Mouse (Mus musculus): ENCODE measurements around the gene Ttc9. TPM values are rescaled to one million over a fixed set of nuclear protein-coding genes. Genes with fewer than 3 reads are reported as not detected.

Ttc9 gene
- total RNA-seq, 1 experiment = 2.4 TPM

DNA sequence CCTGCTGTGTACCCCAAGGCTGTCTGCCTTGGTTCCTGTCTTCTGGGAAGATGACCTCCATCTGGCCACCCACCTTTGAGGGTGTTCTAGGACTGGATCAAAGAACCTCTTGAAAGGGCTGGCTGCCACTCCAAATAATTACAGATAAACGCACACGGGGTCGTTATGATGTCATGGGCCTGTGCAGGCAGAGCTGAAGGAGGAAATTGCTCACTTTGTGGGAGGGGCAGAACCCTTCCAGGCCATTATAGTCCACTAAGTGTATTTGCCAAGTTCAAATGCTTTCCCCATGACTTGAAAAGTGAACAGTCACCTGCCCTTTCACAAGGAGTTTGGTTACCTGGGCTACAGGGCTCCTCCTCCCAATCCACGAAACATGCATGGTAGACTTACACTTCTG lies 67.0 kb downstream of the Ttc9 start:
- H3K36me3 ChIP-seq (ENCODE audit: control insufficient read depth, insufficient read depth, low read length, poor library complexity, severe bottlenecking) = no peaks in the 10 kb centered on the region
- no peak for DNase-seq (ENCODE audit: low read depth, low spot score)
- H3K4me3 ChIP-seq (ENCODE audit: insufficient read depth in 1 of 2, low read depth in 1 of 2, low read length in 2 of 2, poor library complexity in 1 of 2, severe bottlenecking in 1 of 2) = no peak overlapping the region
- H3K9me3 ChIP-seq (ENCODE audit: control insufficient read depth, insufficient read depth, low read depth, low read length) = no peaks in the 10 kb centered on the region
- TF ChIP-seq HCFC1 (IDR thresholded peaks at IDR 0.05; ENCODE audit: borderline replicate concordance, insufficient read depth, low read length) (no peak), ZC3H11A (IDR thresholded peaks at IDR 0.05; ENCODE audit: borderline replicate concordance, low read depth, low read length) (no peak), ZNF384 (IDR thresholded peaks at IDR 0.05; ENCODE audit: low read depth, low read length) (no peak), CHD2 (IDR thresholded peaks at IDR 0.05; ENCODE audit: low read depth, low read length) (no peak)
- in situ Hi-C loops (cut with MboI; ENCODE audit: low sequenced_read_pairs in 2 of 2, unreplicated experiment in 2 of 2) = no loop called here
- no peak overlapping the region for H3K9ac ChIP-seq (ENCODE audit: insufficient read depth, low read depth, low read length, poor library complexity, severe bottlenecking)
- no peak overlapping the region for H3K27ac ChIP-seq (ENCODE audit: insufficient read depth, low read depth, low read length, poor library complexity, severe bottlenecking)
- no peaks in the 10 kb centered on the region for H3K4me1 ChIP-seq (ENCODE audit: control insufficient read depth in 2 of 2, insufficient read depth in 2 of 2, low read length in 2 of 2, poor library complexity in 1 of 2)

DNA sequence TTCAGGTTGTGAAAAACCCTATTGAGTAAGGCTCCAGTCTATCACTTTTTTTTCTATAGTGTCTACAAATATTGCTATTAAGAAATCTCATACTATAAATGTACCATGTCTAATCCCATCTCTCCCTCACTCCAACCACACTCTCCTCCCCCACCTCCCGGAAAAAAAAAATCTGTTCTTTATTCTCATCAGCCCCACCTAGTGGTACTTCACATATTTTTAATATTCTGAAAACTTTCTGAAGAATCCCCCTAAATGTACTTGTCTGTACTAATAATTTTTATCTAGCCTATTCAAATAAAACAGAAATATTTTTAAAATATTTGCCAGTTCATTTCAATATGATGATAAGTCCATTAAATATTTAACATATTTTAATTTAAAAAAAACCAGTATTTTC lies 71.9 kb downstream of the Ttc9 start:
- in situ Hi-C loops (cut with MboI; ENCODE audit: low sequenced_read_pairs in 2 of 2, unreplicated experiment in 2 of 2) = no loop called here
- TF ChIP-seq CHD2 (IDR thresholded peaks at IDR 0.05; ENCODE audit: low read depth, low read length) = no peak
- TF ChIP-seq ZNF384 (IDR thresholded peaks at IDR 0.05; ENCODE audit: low read depth, low read length) = peak; percentile 90
- TF ChIP-seq HCFC1 (IDR thresholded peaks at IDR 0.05; ENCODE audit: borderline replicate concordance, insufficient read depth, low read length) = no peak

DNA sequence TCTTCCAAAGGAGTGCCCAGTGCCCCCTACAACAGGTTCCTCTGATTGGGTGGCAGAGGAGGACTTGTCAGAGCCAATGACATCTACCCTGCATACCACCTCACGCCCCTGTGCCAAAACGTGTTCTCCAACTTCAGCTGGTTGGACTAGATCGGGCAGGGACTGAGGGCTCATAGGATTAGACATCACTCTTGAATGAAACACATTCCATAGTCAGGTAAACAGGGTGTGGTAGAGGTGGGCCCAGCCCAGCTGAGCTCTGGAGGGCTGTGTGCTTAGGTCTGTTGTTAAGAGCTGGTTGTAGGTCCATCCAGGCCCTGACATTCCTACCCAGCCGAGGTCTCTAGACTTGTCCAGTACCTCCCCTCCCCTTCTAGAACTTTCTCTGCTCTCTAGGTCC lies 81.6 kb downstream of the Ttc9 start:
- no peak overlapping the region for H3K27ac ChIP-seq (ENCODE audit: insufficient read depth, low read depth, low read length, poor library complexity, severe bottlenecking)
- H3K9ac ChIP-seq (ENCODE audit: insufficient read depth, low read depth, low read length, poor library complexity, severe bottlenecking) = no peak overlapping the region

More for the DNA sequence above, 71.9 kb downstream of the Ttc9 start:
- no peak overlapping the region for H3K9ac ChIP-seq (ENCODE audit: insufficient read depth, low read depth, low read length, poor library complexity, severe bottlenecking)
- no peaks in the 10 kb centered on the region for H3K36me3 ChIP-seq (ENCODE audit: control insufficient read depth, insufficient read depth, low read length, poor library complexity, severe bottlenecking)
- no peaks in the 10 kb centered on the region for H3K4me1 ChIP-seq (ENCODE audit: control insufficient read depth in 2 of 2, insufficient read depth in 2 of 2, low read length in 2 of 2, poor library complexity in 1 of 2)
- H3K27ac ChIP-seq (ENCODE audit: insufficient read depth, low read depth, low read length, poor library complexity, severe bottlenecking) = no peak overlapping the region
- H3K9me3 ChIP-seq (ENCODE audit: control insufficient read depth, insufficient read depth, low read depth, low read length) = no peaks in the 10 kb centered on the region
- H3K4me3 ChIP-seq (ENCODE audit: insufficient read depth in 1 of 2, low read depth in 1 of 2, low read length in 2 of 2, poor library complexity in 1 of 2, severe bottlenecking in 1 of 2) = no peak overlapping the region
- DNase-seq (ENCODE audit: low read depth, low spot score) = no peak

More for the DNA sequence above, 81.6 kb downstream of the Ttc9 start:
- H3K36me3 ChIP-seq (ENCODE audit: control insufficient read depth, insufficient read depth, low read length, poor library complexity, severe bottlenecking) = no peaks in the 10 kb centered on the region
- H3K4me3 ChIP-seq (ENCODE audit: insufficient read depth in 1 of 2, low read depth in 1 of 2, low read length in 2 of 2, poor library complexity in 1 of 2, severe bottlenecking in 1 of 2) = no peak overlapping the region
- TF ChIP-seq ZNF384 (IDR thresholded peaks at IDR 0.05; ENCODE audit: low read depth, low read length) = no peak
- DNase-seq (ENCODE audit: low read depth, low spot score) = no peak
- H3K9me3 ChIP-seq (ENCODE audit: control insufficient read depth, insufficient read depth, low read depth, low read length) = no peaks in the 10 kb centered on the region
- in situ Hi-C loops (cut with MboI; ENCODE audit: low sequenced_read_pairs in 2 of 2, unreplicated experiment in 2 of 2) = no loop called here
- peaks cover 4 to 14% of the 10 kb centered on the region in 2 experiments for H3K4me1 ChIP-seq (ENCODE audit: control insufficient read depth in 2 of 2, insufficient read depth in 2 of 2, low read length in 2 of 2, poor library complexity in 1 of 2)

Other genes starting within 250 kb of the Ttc9 start
- 2.4 and 2.8 TPM in 2 replicates for gene Adam4, start 209.3 kb upstream of the Ttc9 start, total RNA-seq (2012; rRNA removed)
- 79.8 and 89.6 TPM in 2 replicates for gene Cox16, start 146.1 kb upstream of the Ttc9 start, total RNA-seq (2012; rRNA removed)
- gene Gm20498, start 98.3 kb upstream of the Ttc9 start, total RNA-seq (2012; rRNA removed) = 39.0 and 41.0 TPM in 2 replicates
- 20.8 and 24.5 TPM in 2 replicates for gene Synj2bp, start 98.3 kb upstream of the Ttc9 start, total RNA-seq (2012; rRNA removed)
- 0.45 and 0.74 TPM in 2 replicates for gene Adam21, start 62.8 kb upstream of the Ttc9 start, total RNA-seq (2012; rRNA removed)
- gene Med6, start 36.2 kb upstream of the Ttc9 start, total RNA-seq (2012; rRNA removed) = 46.6 and 65.2 TPM in 2 replicates
- 5.4 and 9.9 TPM in 2 replicates for gene Map3k9, start 149.9 kb downstream of the Ttc9 start, total RNA-seq (2012; rRNA removed)
- gene Pcnx, start 228.8 kb downstream of the Ttc9 start, total RNA-seq (2012; rRNA removed) = 24.9 and 36.0 TPM in 2 replicates

Data from ES-E14 (cell line).